Mouse (Mus musculus) erythroblast, embryonic 14.5 days (primary cell): ENCODE results near the gene Eif4g1. TPM values are rescaled to one million over a fixed set of nuclear protein-coding genes. Genes with fewer than 3 reads are reported as not detected.

Experiments used
- H3K27me3 ChIP-seq: 2 replicates; pipeline ENCODE4 v1.6.1; 2012; ENCODE audit warnings: inconsistent platforms; ENCODE audit not compliant: control insufficient read depth
- H3K36me3 ChIP-seq: 2 replicates; pipeline ENCODE4 v1.6.1; 2012; ENCODE audit warnings: mild to moderate bottlenecking, inconsistent platforms; ENCODE audit not compliant: control insufficient read depth
- H3K4me1 ChIP-seq: 2 replicates; pipeline ENCODE4 v1.6.1; 2012; ENCODE audit warnings: inconsistent platforms; ENCODE audit not compliant: control insufficient read depth
- H3K4me3 ChIP-seq: replicated peaks from 2 replicates; pipeline ENCODE3; 2012; ENCODE audit warnings: moderate library complexity, mild to moderate bottlenecking, inconsistent platforms
- H3K9me3 ChIP-seq: 2 replicates; pipeline ENCODE4 v1.6.1; 2012; ENCODE audit warnings: low read length, inconsistent platforms, mixed read lengths; ENCODE audit not compliant: control insufficient read depth
- GATA1 ChIP-seq: IDR thresholded peaks from 2 replicates; pipeline ENCODE4 v1.6.1; 2012; ENCODE audit warnings: low read length, inconsistent platforms, mixed read lengths
- TAL1 ChIP-seq: IDR thresholded peaks from 3 replicates; pipeline ENCODE4 v1.6.1; 2012; ENCODE audit warnings: low read length, inconsistent platforms, mixed read lengths
- polyA plus RNA-seq: library from polyadenylated mRNA; stranded (reverse); fragments of >175 nt; gene quantifications from 2 replicates; pipeline ENCODE4 v1.2.3, GENCODE M21; 2012

Gene Eif4g1
- polyA plus RNA-seq, 1 experiment, result 54.8 TPM

- peaks cover 88% of the 10 kb centered on the region for H3K36me3 ChIP-seq
These were observed 42.3 kb downstream of the Eif4g1 start for GRCm38 (mm10) chr16:20710370-20710769.

GRCm38 (mm10) chr16:20710810-20711209 is 42.7 kb downstream of the Eif4g1 start:
- H3K4me1 ChIP-seq, result peaks cover 100% of the 10 kb centered on the region
- no peak overlapping the region for H3K4me3 ChIP-seq
- TF ChIP-seq TAL1 (no peak), GATA1 (no peak)
- H3K27me3 ChIP-seq, result no peaks in the 10 kb centered on the region
- peaks cover 83% of the 10 kb centered on the region for H3K36me3 ChIP-seq
- H3K9me3 ChIP-seq, result no peaks in the 10 kb centered on the region

More at GRCm38 (mm10) chr16:20710370-20710769, 42.3 kb downstream of the Eif4g1 start:
- peaks cover 100% of the 10 kb centered on the region for H3K4me1 ChIP-seq
- H3K4me3 ChIP-seq, result no peak overlapping the region
- H3K27me3 ChIP-seq, result no peaks in the 10 kb centered on the region
- TF ChIP-seq TAL1 (no peak), GATA1 (no peak)
- no peaks in the 10 kb centered on the region for H3K9me3 ChIP-seq

GRCm38 (mm10) chr16:20712190-20712589 is 44.1 kb downstream of the Eif4g1 start:
- TF ChIP-seq GATA1, result no peak
- no peak for TF ChIP-seq TAL1

GRCm38 (mm10) chr16:20712889-20713288 is 44.8 kb downstream of the Eif4g1 start:
- Histone ChIP-seq H3K27me3 (no peaks in the 10 kb centered on the region), H3K4me1 (peaks cover 100% of the 10 kb centered on the region), H3K9me3 (no peaks in the 10 kb centered on the region), H3K4me3 (peak overlapping the region; percentile 80), H3K36me3 (peaks cover 63% of the 10 kb centered on the region)
- TF ChIP-seq TAL1, result peak; percentile 36; the same call in 2 of the 3 replicates
- TF ChIP-seq GATA1, result peak; percentile 60

More at GRCm38 (mm10) chr16:20712190-20712589, 44.1 kb downstream of the Eif4g1 start:
- Histone ChIP-seq H3K4me3 (peak overlapping the region; percentile 80), H3K27me3 (no peaks in the 10 kb centered on the region), H3K9me3 (no peaks in the 10 kb centered on the region), H3K36me3 (peaks cover 70% of the 10 kb centered on the region), H3K4me1 (peaks cover 100% of the 10 kb centered on the region)

- no peaks in the 10 kb centered on the region for H3K9me3 ChIP-seq
- H3K36me3 ChIP-seq, result peaks cover 48% of the 10 kb centered on the region
- H3K4me1 ChIP-seq, result peaks cover 94% of the 10 kb centered on the region
- TF ChIP-seq TAL1, result no peak
- no peak for TF ChIP-seq GATA1
- H3K27me3 ChIP-seq, result no peaks in the 10 kb centered on the region
- H3K4me3 ChIP-seq, result peak overlapping the region; percentile 80
These were observed 46.4 kb downstream of the Eif4g1 start for GRCm38 (mm10) chr16:20714307-20715080.

- Histone ChIP-seq H3K9me3 (no peaks in the 10 kb centered on the region), H3K4me3 (peak overlapping the region; percentile 80), H3K36me3 (peaks cover 47% of the 10 kb centered on the region), H3K27me3 (no peaks in the 10 kb centered on the region), H3K4me1 (peaks cover 87% of the 10 kb centered on the region)
- TF ChIP-seq TAL1, result no peak
- no peak for TF ChIP-seq GATA1
These were observed 47.0 kb downstream of the Eif4g1 start for GRCm38 (mm10) chr16:20715161-20715560.

- Histone ChIP-seq H3K4me3 (peak overlapping the region; percentile 80), H3K9me3 (no peaks in the 10 kb centered on the region), H3K4me1 (peaks cover 83% of the 10 kb centered on the region), H3K27me3 (no peaks in the 10 kb centered on the region), H3K36me3 (peaks cover 47% of the 10 kb centered on the region)
- TF ChIP-seq TAL1 (no peak), GATA1 (no peak)
These were observed 47.5 kb downstream of the Eif4g1 start for GRCm38 (mm10) chr16:20715566-20715965.

GRCm38 (mm10) chr16:20715976-20716840 is 48.1 kb downstream of the Eif4g1 start:
- Histone ChIP-seq H3K9me3 (no peaks in the 10 kb centered on the region), H3K4me1 (peaks cover 77% of the 10 kb centered on the region), H3K4me3 (peak overlapping the region; percentile 80), H3K36me3 (peaks cover 42% of the 10 kb centered on the region), H3K27me3 (no peaks in the 10 kb centered on the region)
- TF ChIP-seq TAL1 (no peak), GATA1 (no peak)

GRCm38 (mm10) chr16:20716841-20717180 is 48.7 kb downstream of the Eif4g1 start:
- Histone ChIP-seq H3K4me1 (peaks cover 70% of the 10 kb centered on the region), H3K4me3 (peak overlapping the region; percentile 80), H3K9me3 (no peaks in the 10 kb centered on the region), H3K36me3 (peaks cover 41% of the 10 kb centered on the region), H3K27me3 (no peaks in the 10 kb centered on the region)
- TF ChIP-seq TAL1 (no peak), GATA1 (no peak)
